Mouse (Mus musculus) ovary, adult 18-20 months (tissue): ENCODE results near the gene Prkca.

Source experiments
- DNase-seq: peaks from one replicate; pipeline ENCODE4 v3.0.0; 2022; ENCODE audit warnings: low spot score, mixed read lengths

The Prkca gene

GRCm38 (mm10) chr11:108260775-108261517 is 82.8 kb downstream of the Prkca start:
- DNase-seq: no peak

- no peak for DNase-seq
These were observed 84.3 kb downstream of the Prkca start for GRCm38 (mm10) chr11:108259391-108259790.

GRCm38 (mm10) chr11:108258811-108259266 is 84.9 kb downstream of the Prkca start:
- no peak for DNase-seq

GRCm38 (mm10) chr11:108257921-108258320 is 85.8 kb downstream of the Prkca start:
- DNase-seq: no peak

GRCm38 (mm10) chr11:108254681-108255080 is 89.0 kb downstream of the Prkca start:
- DNase-seq: no peak

- DNase-seq: no peak
These were observed 91.6 kb downstream of the Prkca start for GRCm38 (mm10) chr11:108251924-108252775.

GRCm38 (mm10) chr11:108250829-108251637 is 92.7 kb downstream of the Prkca start:
- no peak for DNase-seq

- no peak for DNase-seq
These were observed 93.5 kb downstream of the Prkca start for GRCm38 (mm10) chr11:108250146-108250635.

GRCm38 (mm10) chr11:108249487-108249886 is 94.2 kb downstream of the Prkca start:
- no peak for DNase-seq

GRCm38 (mm10) chr11:108249047-108249403 is 94.7 kb downstream of the Prkca start:
- no peak for DNase-seq

GRCm38 (mm10) chr11:108248218-108249046 is 95.3 kb downstream of the Prkca start:
- DNase-seq: no peak

- no peak for DNase-seq
These were observed 96.4 kb downstream of the Prkca start for GRCm38 (mm10) chr11:108247121-108247863.

GRCm38 (mm10) chr11:108246267-108246702 is 97.4 kb downstream of the Prkca start:
- DNase-seq: no peak

- no peak for DNase-seq
These were observed 99.5 kb downstream of the Prkca start for GRCm38 (mm10) chr11:108244241-108244640.

GRCm38 (mm10) chr11:108243633-108244032 is 100.1 kb downstream of the Prkca start:
- DNase-seq: no peak

- DNase-seq: no peak
These were observed 102.7 kb downstream of the Prkca start for GRCm38 (mm10) chr11:108240924-108241498.

GRCm38 (mm10) chr11:108239173-108239572 is 104.6 kb downstream of the Prkca start:
- no peak for DNase-seq

GRCm38 (mm10) chr11:108236754-108237428 is 106.8 kb downstream of the Prkca start:
- DNase-seq: no peak

- DNase-seq: no peak
These were observed 107.5 kb downstream of the Prkca start for GRCm38 (mm10) chr11:108236195-108236594.
